Mouse (Mus musculus) c-Kit-positive CD71-positive TER-119-negative erythroid progenitor cells, embryonic 14.5 days (primary cell): Measurements from ENCODE around the gene Gm42906.
A peak's percentile ranks its signal among the peaks of the same experiment; 100 is the strongest.

Experiments used
- DNase-seq: peaks from one replicate; pipeline ENCODE4 v3.0.0-alpha.2; 2013; ENCODE audit warnings: low read depth

Gene Gm42906

GRCm38 (mm10) chr5:151145807-151146206 is 282.2 kb downstream of the Gm42906 start:
- DNase-seq, result no peak

DNA sequence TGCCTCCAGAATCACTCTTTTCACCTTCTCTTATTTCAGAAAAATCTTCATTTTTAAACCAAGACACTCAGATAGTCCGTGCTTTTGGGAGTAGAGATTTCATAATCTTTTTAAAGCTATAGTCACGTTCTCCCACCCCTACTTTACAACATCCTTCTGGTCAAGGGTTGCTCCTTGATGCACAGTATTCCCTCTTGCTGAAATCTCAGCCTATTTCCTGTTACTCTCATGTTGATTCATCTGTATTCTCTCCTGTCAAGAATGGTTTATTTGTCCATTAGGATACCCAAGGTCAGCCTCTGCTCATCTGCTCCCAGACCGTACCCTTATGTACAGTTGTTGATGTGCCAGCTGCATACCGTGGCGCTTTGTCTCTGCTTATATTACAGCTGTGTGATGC is 284.0 kb downstream of the Gm42906 start:
- no peak for DNase-seq

DNA sequence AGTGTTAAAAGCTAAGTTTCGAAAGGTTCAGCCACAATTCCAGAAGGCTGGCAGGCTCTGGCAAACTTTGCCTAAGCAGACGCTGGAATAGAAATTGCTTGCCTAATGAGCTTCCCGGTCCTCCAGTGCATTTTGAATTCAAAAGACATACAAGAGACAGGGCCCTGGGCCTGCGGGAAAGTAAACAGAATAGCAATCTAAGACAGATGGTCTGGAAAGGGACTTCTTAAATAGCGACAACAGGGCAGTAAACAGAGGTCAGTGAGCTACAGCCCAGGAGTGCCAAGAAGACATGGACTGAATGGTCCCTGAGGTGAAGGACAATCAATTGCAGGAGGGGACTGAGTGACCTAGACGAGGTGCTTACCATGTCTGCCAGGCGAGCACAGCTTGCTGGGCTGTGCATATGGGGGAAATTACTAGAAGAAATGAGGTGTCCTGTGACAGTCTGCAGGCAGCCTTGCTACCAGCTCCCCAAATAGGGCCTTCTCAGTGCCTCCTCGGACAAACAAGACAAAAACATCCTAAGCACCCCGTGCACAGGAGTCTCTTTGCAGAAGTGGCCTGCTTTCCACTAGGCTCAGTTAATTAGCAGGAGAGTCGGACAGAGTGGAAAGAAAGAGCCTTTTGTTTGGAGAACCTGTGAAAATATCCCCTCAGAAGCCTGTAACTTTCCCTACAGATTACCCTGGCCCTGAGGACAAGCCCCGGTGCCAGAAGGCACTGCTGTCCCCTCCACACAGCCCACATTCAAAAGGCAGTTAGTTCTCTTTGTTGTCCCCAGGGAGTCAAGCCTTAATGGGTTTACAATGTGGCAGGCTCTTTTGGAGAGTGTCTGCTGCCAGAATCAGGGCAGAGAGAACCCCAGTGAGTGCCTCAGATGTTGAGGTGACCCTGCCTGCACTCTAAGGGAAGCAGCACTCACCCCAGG is 285.0 kb downstream of the Gm42906 start:
- DNase-seq, result no peak

- DNase-seq, result no peak
Measured at GRCm38 (mm10) chr5:151142241-151142640, 285.7 kb downstream of the Gm42906 start.

GRCm38 (mm10) chr5:151137901-151138300 is 290.1 kb downstream of the Gm42906 start:
- no peak for DNase-seq

- DNase-seq, result no peak
Measured at GRCm38 (mm10) chr5:151137311-151137710, 290.7 kb downstream of the Gm42906 start.

DNA sequence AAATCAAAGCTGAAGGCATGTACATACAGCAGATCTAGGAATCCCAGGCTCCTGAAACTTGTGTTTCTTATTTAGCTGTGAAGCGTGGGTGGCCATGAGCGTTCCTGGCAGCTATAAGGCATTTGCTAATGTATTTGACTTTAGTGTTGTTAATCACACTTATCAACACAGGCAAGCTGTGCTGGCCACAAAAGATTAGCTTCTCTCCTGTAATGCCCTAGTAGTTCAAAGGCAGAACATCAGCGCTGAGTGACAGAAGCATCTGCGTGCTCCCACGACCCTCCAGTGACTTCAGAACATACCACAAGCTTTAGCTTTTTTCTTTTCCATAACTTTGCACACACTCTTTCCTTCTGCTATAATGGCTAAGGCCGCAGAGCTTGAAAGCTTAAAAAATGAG is 292.0 kb downstream of the Gm42906 start:
- peak; percentile 36 for DNase-seq

GRCm38 (mm10) chr5:151135078-151135826 is 292.7 kb downstream of the Gm42906 start:
- no peak for DNase-seq

GRCm38 (mm10) chr5:151134202-151134601 is 293.8 kb downstream of the Gm42906 start:
- DNase-seq, result no peak

- DNase-seq, result no peak
Measured at GRCm38 (mm10) chr5:151133744-151134143, 294.2 kb downstream of the Gm42906 start.

DNA sequence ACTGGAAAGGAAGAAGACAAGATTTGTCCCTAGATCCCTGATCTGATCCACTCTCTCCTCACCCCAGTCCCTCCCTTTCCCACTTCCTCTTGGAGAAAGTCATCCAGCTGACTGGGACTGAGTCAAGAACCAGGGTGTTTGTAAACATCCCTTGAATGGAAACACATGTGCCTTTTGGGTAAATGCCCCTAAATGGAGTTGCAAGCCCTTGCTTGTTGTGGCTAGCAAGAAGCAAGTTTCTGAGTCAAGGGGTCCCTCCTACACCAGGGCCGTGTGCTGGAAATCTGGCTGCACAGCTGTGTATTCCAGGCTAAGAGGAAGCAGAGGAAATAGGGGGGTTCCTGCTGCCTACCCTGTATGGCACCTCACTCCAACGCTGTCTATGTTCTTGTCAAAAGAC is 298.2 kb downstream of the Gm42906 start:
- no peak for DNase-seq

- DNase-seq, result no peak
Measured at GRCm38 (mm10) chr5:151127298-151127717, 300.7 kb downstream of the Gm42906 start.

DNA sequence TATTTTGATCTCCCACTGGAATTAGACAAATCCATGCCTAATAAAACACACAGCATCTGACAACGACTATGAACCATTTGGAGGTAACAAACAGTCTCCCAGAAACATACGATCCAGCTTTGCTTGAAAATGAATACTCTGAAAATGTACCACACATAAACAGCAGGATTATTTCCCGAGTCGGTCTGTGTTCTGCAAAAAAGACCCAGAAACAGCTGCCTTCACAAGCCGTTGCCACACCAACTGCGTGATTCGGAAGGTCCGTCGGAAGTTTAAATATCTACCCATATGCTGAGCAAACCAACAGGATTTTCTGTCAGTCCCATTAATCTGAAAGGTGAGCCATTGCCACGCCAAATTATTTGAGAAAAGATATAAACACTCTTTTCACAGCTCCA is 301.4 kb downstream of the Gm42906 start:
- DNase-seq, result no peak

DNA sequence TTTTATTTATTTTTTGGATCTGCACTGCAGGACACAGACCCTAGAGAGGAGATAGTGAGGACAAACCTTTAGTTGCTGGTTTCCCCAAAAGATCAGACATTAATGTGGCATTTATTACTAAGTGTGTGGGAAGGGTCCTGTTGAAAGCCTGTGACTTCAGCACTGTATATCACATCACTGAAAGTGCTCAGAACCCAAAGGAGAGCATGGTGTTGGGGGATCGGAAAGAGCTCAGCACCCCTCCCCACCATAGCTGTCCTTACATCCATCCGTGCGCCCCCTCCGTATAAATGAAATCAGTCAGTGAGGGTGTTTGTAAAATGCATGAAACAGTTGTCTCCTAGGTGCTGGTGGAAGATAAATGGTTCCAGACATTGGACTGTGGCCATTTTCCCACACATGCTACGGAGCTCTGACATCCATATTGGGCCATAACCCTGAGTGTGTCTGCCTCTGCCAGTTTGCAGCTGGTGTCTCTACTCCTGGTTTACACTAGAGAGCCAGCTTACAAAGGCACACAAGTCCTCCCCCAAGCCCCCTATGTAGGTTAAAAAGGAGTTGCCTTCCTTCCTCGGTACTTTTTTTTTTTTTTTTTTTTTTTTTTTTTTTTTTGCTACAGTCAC is 301.9 kb downstream of the Gm42906 start:
- no peak for DNase-seq

GRCm38 (mm10) chr5:151117846-151118245 is 310.1 kb downstream of the Gm42906 start:
- no peak for DNase-seq

- no peak for DNase-seq
Measured at GRCm38 (mm10) chr5:151116192-151116887, 311.6 kb downstream of the Gm42906 start.

DNA sequence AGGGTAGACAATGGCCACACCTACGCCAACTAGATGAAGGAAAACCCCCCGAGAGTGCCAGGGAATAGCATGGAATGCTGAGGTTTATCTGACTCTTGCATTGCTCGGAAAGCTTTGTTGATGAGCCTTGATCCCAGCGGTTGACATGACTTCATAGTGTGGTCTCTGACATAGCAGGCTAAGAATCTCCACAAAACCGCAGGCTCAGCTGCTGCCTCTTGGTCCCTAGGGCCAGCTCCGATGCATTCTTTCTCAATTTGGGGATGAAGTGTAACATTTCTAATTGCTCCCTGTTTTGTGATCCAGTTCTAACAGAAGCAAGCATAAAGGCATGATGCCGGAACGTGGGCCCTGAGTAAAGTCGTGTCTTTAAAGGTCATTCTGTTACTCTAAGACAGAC is 315.2 kb downstream of the Gm42906 start:
- DNase-seq, result no peak

- DNase-seq, result no peak
Measured at GRCm38 (mm10) chr5:151111080-151111871, 316.7 kb downstream of the Gm42906 start.

DNA sequence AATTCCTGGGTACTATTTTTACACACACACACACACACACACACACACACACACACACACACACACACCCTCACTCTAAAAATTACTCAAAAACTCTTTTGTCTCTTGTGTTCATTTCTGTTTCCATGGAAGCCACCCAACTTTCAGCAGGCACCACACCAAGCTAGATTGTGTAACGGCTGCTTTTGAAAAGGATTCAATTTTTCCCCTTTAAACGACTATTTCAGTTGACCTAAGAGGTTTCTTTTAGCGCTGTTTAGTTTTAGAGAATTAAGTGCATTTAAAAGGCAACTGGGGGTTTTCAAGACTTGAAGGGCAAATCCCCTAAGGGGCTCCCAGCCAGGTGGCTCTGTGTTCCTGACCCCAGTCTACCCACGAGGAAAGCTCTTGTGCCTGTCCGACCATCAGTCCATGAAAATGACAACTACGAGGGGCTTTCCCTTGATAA is 317.5 kb downstream of the Gm42906 start:
- DNase-seq, result no peak

DNA sequence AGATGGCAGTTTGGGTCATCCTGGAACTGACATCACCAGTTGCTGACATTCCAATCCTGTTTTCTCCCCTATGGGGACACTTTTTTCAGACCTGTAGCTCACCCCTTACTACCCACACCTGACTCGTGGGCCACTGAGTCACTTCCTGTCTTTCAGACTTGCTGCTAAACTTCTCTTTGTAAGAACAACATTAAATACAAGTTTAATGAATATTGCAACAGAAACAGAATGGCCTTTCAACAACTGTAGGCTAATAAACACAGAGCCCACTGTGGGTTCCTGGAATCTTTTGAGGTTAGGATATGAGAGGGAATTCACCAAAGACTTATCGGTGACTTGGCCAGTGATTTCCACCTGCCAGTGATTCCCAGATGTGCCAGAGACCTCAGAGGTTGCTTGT is 318.1 kb downstream of the Gm42906 start:
- no peak for DNase-seq

DNA sequence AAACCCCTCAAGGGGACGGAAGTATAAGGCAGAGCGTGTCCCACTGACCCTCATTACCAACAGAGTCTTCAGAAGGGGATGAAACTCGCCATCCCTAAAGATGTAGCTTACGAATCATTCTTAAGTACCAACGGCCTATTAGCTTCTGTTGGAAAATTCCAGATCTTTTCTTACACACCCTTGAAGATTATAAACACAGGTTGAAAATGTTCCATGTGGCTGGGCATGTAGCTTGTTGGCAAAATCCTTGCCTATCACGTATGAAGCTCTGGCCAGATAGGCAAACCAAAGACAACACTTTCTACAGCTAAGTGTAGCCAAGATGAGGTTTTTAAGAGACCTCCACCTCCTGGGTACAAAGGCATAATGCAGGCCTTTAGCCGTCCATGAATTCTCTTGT is 319.0 kb downstream of the Gm42906 start:
- no peak for DNase-seq
